Mouse (Mus musculus) hindlimb bud, embryonic 11.5 days (tissue): ENCODE measurements at regions not wholly inside any gene's neighbourhood (a gene's known extent, or its start where the extent isn't known, plus 50 kb on each side); places are given as distances from the start of the nearest gene placed in this dataset.

Experiments used
- DNase-seq: peaks from one replicate; pipeline ENCODE4 v3.0.0-alpha.2; 2012; ENCODE audit warnings: low read depth, low spot score; ENCODE audit errors: extremely low spot score

DNA sequence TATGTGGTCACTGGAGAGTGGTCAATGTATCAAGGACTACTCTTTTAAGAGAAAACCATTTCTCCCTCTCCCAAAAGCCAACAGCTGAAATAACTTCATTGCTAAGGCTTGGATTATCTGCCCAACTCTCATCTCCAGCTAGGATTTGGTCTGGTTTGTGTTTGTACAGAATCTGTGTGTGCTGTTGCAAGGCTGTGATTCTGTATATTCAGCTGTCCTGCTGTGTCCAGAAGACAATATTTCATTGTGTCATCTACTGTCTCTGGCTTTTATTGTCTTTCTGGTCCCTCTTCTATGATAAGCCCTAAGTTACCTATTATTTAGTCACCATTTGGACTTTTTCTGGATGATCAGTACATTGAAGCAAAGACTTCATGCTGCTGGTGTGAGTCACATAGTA is 110.9 kb downstream of the Cenpc1 start:
- no peak for DNase-seq

- peak; percentile 52 for DNase-seq
These were observed 128.6 kb downstream of the Cenpc1 start for GRCm38 (mm10) chr5:85936667-85937314.

GRCm38 (mm10) chr5:85918288-85918687 is 147.1 kb downstream of the Cenpc1 start:
- DNase-seq = no peak

GRCm38 (mm10) chr5:85915000-85915399 is 150.4 kb downstream of the Cenpc1 start:
- no peak for DNase-seq

GRCm38 (mm10) chr5:85896452-85896851 is 168.9 kb downstream of the Cenpc1 start:
- no peak for DNase-seq

GRCm38 (mm10) chr5:85895814-85896213 is 169.6 kb downstream of the Cenpc1 start:
- DNase-seq = no peak

DNA sequence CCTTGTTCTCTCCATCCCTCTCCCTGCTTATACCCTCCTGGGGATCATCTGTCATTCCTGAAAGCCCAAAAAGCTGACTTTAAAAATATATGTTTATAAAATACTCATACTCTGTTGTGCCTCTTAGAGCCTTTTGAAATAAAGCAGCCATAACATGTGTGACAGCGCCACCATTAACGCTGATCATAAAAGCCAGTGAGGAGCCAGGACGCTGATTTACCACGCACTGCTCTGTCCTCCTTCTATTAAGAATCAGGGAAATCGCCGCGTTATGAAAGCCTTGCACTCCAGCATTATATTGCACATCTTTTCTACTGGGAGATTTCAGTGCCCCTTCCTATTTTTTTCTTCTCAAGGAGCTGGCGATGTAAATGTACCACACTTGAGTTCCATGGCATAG is 195.1 kb downstream of the Cenpc1 start:
- no peak for DNase-seq

- no peak for DNase-seq
These were observed 232.8 kb downstream of the Cenpc1 start for GRCm38 (mm10) chr5:85832556-85832955.

GRCm38 (mm10) chr5:85795531-85796197 is 269.7 kb downstream of the Cenpc1 start:
- no peak for DNase-seq

DNA sequence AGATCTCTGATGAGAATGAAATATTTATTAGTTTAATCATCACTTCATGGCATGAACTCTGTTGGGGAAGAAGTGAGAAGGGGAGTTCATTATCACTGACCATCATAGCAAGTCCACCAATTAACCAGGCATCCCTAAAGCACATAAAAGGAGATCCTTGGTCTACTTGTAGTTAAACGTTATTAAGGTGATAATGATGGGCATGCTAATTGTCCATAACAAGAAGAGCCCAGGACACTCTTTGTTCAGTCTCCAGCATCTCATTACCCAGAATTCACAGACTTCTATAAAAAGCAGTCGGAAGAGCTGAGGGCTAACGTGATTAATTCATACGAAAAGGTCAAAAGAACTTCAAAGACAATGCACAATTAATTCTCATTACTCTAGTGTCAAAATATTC is 272.2 kb downstream of the Cenpc1 start:
- DNase-seq = no peak

- DNase-seq = no peak
These were observed 284.5 kb downstream of the Cenpc1 start for GRCm38 (mm10) chr5:85780730-85781454.

DNA sequence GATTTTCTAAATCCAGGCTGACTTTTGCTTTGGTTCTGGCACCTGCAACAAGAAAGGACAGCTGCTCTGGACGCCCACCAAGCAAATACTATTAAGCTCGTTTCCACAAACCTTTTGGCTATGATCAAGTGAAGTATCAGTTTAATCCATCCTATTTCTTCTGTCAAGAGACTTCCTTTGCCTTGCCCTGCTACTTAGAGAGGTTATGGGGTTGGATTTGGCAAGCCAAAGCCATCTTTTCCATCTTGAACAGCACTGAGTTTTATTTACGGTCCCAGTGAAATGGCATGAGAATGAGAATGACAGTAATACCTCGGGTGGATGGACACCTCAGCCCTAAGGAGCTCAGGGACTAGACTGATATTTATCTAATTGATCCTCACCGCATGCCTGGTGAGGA is 285.4 kb downstream of the Cenpc1 start:
- DNase-seq = no peak

GRCm38 (mm10) chr5:85779205-85779604 is 286.2 kb downstream of the Cenpc1 start:
- DNase-seq = no peak

GRCm38 (mm10) chr5:85772660-85773059 is 292.7 kb downstream of the Cenpc1 start:
- DNase-seq = no peak

GRCm38 (mm10) chr5:85772086-85772485 is 293.3 kb downstream of the Cenpc1 start:
- no peak for DNase-seq

- no peak for DNase-seq
These were observed 298.2 kb downstream of the Cenpc1 start for GRCm38 (mm10) chr5:85767157-85767556.

DNA sequence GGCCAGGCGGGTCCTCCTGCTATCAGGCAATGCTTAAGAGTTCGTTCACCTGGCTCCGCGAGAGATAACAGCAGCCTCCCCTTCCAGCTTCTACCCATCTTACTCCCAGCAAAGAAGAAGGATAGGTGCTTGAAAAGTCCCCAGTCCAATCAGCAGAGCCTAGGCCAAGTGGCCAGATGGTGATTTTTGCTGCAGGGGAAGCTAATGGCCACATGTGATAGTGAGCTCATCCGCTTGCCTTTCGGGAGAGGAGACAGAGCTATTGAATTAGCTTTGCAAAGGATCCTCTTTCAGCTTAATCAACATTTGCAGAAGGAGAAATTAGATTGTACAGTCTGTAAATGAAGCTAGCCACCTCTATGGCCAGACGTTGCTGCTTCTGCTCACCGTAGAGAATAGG is 308.7 kb downstream of the Cenpc1 start:
- DNase-seq = no peak

GRCm38 (mm10) chr5:85754227-85754626 is 311.2 kb downstream of the Cenpc1 start:
- DNase-seq = no peak

- no peak for DNase-seq
These were observed 312.3 kb downstream of the Cenpc1 start for GRCm38 (mm10) chr5:85753109-85753508.

- DNase-seq = no peak
These were observed 313.7 kb downstream of the Cenpc1 start for GRCm38 (mm10) chr5:85751649-85752048.

- DNase-seq = no peak
These were observed 314.5 kb downstream of the Cenpc1 start for GRCm38 (mm10) chr5:85750893-85751292.

DNA sequence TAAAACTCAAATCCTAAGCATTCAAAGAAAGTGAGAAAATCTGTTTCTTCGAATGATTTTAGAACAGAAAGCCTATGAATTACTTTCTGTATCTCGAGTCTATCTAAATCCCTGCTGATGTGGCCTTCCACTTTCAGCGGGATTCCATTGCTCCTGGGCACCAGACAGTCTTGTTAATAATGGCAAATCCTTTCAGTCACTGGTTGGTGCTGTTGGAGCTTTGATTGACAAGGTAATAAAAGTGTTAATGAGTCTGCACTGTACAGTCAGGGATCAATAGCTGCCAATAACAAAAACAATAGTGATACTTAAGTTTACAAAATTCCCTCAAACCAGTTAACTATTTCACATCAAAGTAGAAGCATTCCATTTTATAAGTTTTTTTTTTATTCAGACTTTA is 335.8 kb downstream of the Cenpc1 start:
- DNase-seq = no peak
